Mouse (Mus musculus) right cerebral cortex, postnatal 4 days (tissue): Measurements from ENCODE around the gene Ptprm.

Source experiments
- DNase-seq: peaks from one replicate; pipeline ENCODE4 v3.0.0-alpha.2; 2022

The Ptprm gene

GRCm38 (mm10) chr17:67277124-67277910 lies 76.9 kb downstream of the Ptprm start:
- no peak for DNase-seq

- DNase-seq, result peak; percentile 42
Observed at GRCm38 (mm10) chr17:67274531-67275094, 79.6 kb downstream of the Ptprm start.

- DNase-seq, result no peak
Observed at GRCm38 (mm10) chr17:67272928-67273327, 81.3 kb downstream of the Ptprm start.

GRCm38 (mm10) chr17:67268475-67269080 lies 85.7 kb downstream of the Ptprm start:
- no peak for DNase-seq

GRCm38 (mm10) chr17:67266270-67266669 lies 88.0 kb downstream of the Ptprm start:
- no peak for DNase-seq

GRCm38 (mm10) chr17:67265520-67265919 lies 88.7 kb downstream of the Ptprm start:
- no peak for DNase-seq

GRCm38 (mm10) chr17:67264716-67265115 lies 89.5 kb downstream of the Ptprm start:
- no peak for DNase-seq

GRCm38 (mm10) chr17:67263024-67263423 lies 91.2 kb downstream of the Ptprm start:
- DNase-seq, result no peak

GRCm38 (mm10) chr17:67260016-67260415 lies 94.2 kb downstream of the Ptprm start:
- no peak for DNase-seq

GRCm38 (mm10) chr17:67257780-67258179 lies 96.5 kb downstream of the Ptprm start:
- no peak for DNase-seq

- no peak for DNase-seq
Observed at GRCm38 (mm10) chr17:67256171-67256570, 98.1 kb downstream of the Ptprm start.

GRCm38 (mm10) chr17:67253445-67253844 lies 100.8 kb downstream of the Ptprm start:
- no peak for DNase-seq

- DNase-seq, result no peak
Observed at GRCm38 (mm10) chr17:67252992-67253391, 101.3 kb downstream of the Ptprm start.

GRCm38 (mm10) chr17:67245273-67245875 lies 108.9 kb downstream of the Ptprm start:
- DNase-seq, result no peak

GRCm38 (mm10) chr17:67242774-67243495 lies 111.3 kb downstream of the Ptprm start:
- no peak for DNase-seq

GRCm38 (mm10) chr17:67241951-67242773 lies 112.1 kb downstream of the Ptprm start:
- DNase-seq, result no peak

- no peak for DNase-seq
Observed at GRCm38 (mm10) chr17:67238866-67239265, 115.4 kb downstream of the Ptprm start.

- no peak for DNase-seq
Observed at GRCm38 (mm10) chr17:67237407-67237806, 116.8 kb downstream of the Ptprm start.

- no peak for DNase-seq
Observed at GRCm38 (mm10) chr17:67233063-67233462, 121.2 kb downstream of the Ptprm start.

GRCm38 (mm10) chr17:67226991-67227390 lies 127.3 kb downstream of the Ptprm start:
- DNase-seq, result no peak

GRCm38 (mm10) chr17:67215326-67215725 lies 138.9 kb downstream of the Ptprm start:
- DNase-seq, result no peak

GRCm38 (mm10) chr17:67213711-67214110 lies 140.5 kb downstream of the Ptprm start:
- DNase-seq, result no peak
